Mouse (Mus musculus) c-Kit-positive CD71-positive TER-119-negative erythroid progenitor cells, embryonic 14.5 days (primary cell): ENCODE data around the gene Fads3.

Experiments
- DNase-seq: peaks from one replicate; pipeline ENCODE4 v3.0.0-alpha.2; 2013; ENCODE audit warnings: low read depth

Gene Fads3

GRCm38 (mm10) chr19:10041388-10042148 is at the start of gene Fads3:
TSS of gene Fads3 (plus strand) at chr19:10041569.
- DNase-seq: no peak

GRCm38 (mm10) chr19:9992011-9992958 is 49.1 kb upstream of the Fads3 start:
- DNase-seq: no peak

- DNase-seq: no peak
Measured at GRCm38 (mm10) chr19:9993036-9993656, 48.2 kb upstream of the Fads3 start.

- no peak for DNase-seq
Measured at GRCm38 (mm10) chr19:9997204-9998062, 43.9 kb upstream of the Fads3 start.

- DNase-seq: no peak
Measured at GRCm38 (mm10) chr19:9998063-9998416, 43.3 kb upstream of the Fads3 start.

- no peak for DNase-seq
Measured at GRCm38 (mm10) chr19:9998736-9999486, 42.5 kb upstream of the Fads3 start.

- no peak for DNase-seq
Measured at GRCm38 (mm10) chr19:10000330-10000729, 41.0 kb upstream of the Fads3 start.

- no peak for DNase-seq
Measured at GRCm38 (mm10) chr19:10001206-10001969, 40.0 kb upstream of the Fads3 start, which contains the start of the genes Best1 and Rab3il1. TSS of gene Best1 (minus strand) at chr19:10001633. TSS of gene Rab3il1 (plus strand) at chr19:10001669.

- no peak for DNase-seq
Measured at GRCm38 (mm10) chr19:10003696-10004095, 37.7 kb upstream of the Fads3 start.

- no peak for DNase-seq
Measured at GRCm38 (mm10) chr19:10011408-10011807, 30.0 kb upstream of the Fads3 start.

GRCm38 (mm10) chr19:10012827-10013278 is 28.5 kb upstream of the Fads3 start:
- no peak for DNase-seq

GRCm38 (mm10) chr19:10013348-10013747 is 28.0 kb upstream of the Fads3 start:
- DNase-seq: no peak

- DNase-seq: no peak
Measured at GRCm38 (mm10) chr19:10013913-10014312, 27.5 kb upstream of the Fads3 start.

GRCm38 (mm10) chr19:10014824-10015223 is 26.5 kb upstream of the Fads3 start:
- peak; percentile 87 for DNase-seq

GRCm38 (mm10) chr19:10015442-10015841 is 25.9 kb upstream of the Fads3 start:
- peak; percentile 52 for DNase-seq

GRCm38 (mm10) chr19:10016151-10016550 is 25.2 kb upstream of the Fads3 start:
- DNase-seq: peak; percentile 48

GRCm38 (mm10) chr19:10017637-10018526 is 23.5 kb upstream of the Fads3 start:
- DNase-seq: peak; percentile 78

GRCm38 (mm10) chr19:10018527-10018818 is 22.9 kb upstream of the Fads3 start:
- DNase-seq: no peak

GRCm38 (mm10) chr19:10019214-10019760 is 22.1 kb upstream of the Fads3 start:
- DNase-seq: no peak
